Mouse (Mus musculus) left cerebral cortex, postnatal 36 days (tissue): ENCODE data around the gene Lmntd1. TPM values are rescaled to one million over a fixed set of nuclear protein-coding genes. Genes with fewer than 3 reads are reported as not detected.
"Not testable (repeated sequence)": the region's sequence is repeated elsewhere in the genome, so short reads cannot be mapped to it uniquely, and the experiment has no call there.

ENCODE experiments used
- DNase-seq, 2 experiments: peaks; one replicate each; pipeline ENCODE4 v3.0.0; 2021 to 2022; ENCODE audit warnings: low spot score in 2 of 2, mixed read lengths in 1 of 2
- intact Hi-C: fragments of 180-260 bp; cut with DNase I; formaldehyde crosslinking; loops from one replicate; pipeline ENCODE4 v1.15.1; 2025
- total RNA-seq, 2 experiments: library from RNA; stranded (reverse); gene quantifications; 2 replicates each; pipeline ENCODE4 v1.2.3; 2021

The Lmntd1 gene
- total RNA-seq, 2 experiments from 2014 or later: 1.0 to 1.9 TPM

GRCm38 (mm10) chr6:145337521-145337920, 276.6 kb downstream of the Lmntd1 start:
- DNase-seq, intact Hi-C loops: not testable (repeated sequence)

DNA sequence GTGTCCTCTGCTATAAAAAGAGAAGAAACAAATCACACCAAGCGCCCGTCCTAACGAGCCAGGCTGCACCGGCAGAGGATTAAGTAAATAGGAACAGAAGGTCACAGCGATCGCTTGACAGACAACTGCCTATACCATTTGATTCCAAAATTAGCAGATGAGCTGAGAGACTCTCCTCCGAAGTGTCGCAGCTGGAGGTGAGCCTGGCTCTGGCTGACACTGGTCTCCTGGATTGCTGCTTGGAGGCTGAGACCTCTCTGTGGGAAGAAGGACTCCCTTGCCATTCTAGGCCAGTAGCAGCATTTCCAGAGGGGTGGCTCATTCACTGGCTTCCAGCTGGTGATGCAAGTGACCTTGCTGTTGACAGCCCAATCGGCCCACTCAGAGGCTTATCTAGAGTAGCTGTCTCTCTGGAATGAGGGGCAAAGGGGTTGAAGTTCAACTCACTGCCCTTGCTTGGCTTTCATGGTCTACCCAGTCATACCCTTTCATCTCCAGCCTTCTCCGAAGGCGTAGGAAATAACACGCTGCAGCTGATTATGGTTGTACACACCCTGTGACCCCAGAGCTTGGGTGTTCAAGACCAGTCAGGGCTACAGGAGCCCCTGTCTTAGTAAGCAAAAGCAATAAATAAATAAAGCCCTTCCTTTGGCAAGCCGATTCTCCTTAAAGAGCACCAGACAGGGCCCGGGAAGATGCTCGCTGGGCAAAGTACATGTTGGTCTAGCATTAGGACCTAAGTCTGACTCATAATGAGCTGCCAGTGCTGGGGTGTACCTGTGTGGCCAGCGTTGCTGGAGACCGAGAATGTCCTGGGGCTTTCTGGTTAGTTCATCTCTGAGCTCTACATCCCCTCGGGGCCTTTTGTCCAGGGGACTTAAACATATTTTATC, 278.0 kb downstream of the Lmntd1 start:
- intact Hi-C loops: no loop called here
- DNase-seq: no peak

- no peak for DNase-seq
- intact Hi-C loops: no loop called here
Measured at GRCm38 (mm10) chr6:145334211-145334610, 279.9 kb downstream of the Lmntd1 start.

DNA sequence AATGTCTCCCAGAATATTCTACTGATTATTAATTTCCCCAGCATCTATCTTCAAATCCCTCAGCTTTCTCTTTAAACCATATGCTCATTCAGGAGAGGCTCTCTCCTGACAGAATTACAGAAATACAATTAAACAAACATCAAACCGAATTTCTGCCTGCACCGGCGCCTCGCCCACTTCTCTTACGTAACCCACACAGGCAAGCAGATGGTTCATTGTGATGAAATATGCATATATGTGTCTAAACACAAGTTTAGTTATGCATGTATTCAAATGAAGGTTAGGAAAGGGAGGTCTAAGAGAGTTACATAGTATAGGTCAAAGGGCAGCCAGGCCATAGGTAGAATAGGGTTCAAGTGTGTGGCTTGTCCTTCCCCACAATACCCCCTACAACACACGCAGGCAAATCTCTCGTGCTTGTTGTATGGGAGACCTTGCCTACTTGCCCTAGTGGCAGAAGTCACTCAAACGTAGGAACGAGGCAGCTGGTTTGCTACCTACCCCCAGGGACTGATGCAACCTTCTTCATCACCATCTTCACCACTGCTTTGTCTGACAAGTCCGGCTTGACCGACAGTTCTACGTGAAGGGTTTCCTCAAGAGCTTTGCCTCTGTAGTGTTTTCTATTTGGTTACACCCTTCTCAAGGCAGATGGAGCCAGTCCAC, 287.8 kb downstream of the Lmntd1 start:
- peak; percentile 54 to 69 for DNase-seq
- intact Hi-C loops: no loop called here

DNA sequence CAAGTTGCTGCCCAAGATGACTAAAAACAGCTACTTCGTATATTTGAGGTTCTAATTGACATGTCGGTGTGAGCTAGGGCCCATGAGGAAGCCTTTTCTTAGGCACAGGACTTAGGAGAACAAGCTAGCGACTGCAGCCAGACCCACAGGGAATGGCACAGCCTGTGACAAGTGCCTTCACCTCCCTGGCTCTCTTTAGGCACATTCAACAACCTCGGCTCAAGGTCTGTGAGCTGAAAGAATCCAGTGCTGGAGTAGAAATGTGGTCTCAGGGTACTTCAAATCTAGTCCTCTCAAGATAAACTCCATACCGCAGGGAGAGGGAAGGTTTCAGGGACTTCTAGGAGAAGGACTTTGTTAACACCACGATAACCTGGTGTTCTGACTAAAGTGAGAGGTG, 289.0 kb downstream of the Lmntd1 start:
- intact Hi-C loops: no loop called here
- DNase-seq: no peak

DNA sequence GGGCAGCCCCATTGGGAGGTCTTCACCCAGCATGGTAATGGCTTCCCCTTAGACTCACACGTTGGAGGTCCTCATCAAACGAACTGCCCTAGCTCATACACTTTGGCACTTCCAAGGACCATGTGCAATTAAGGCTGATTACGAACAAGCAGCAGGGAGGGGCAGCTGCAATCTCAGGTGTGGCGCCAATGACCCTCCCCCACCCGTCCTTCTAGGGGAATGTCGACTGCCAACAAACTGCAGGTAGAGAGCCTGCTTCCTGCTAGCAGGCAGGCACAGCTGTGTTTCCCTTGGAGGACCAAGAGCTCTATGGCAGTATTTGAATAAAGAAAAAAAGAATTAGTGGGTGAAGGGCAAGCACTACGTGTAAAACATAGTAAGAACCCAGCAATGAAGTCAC, 289.6 kb downstream of the Lmntd1 start:
- intact Hi-C loops: no loop called here

GRCm38 (mm10) chr6:145322246-145322645, 291.9 kb downstream of the Lmntd1 start:
- DNase-seq: no peak
- intact Hi-C loops: no loop called here

More for the DNA sequence above, 289.6 kb downstream of the Lmntd1 start:
- no peak for DNase-seq

GRCm38 (mm10) chr6:145320156-145320555, 294.0 kb downstream of the Lmntd1 start:
- intact Hi-C loops: no loop called here

More at GRCm38 (mm10) chr6:145320156-145320555, 294.0 kb downstream of the Lmntd1 start:
- DNase-seq: no peak

Other genes starting within 250 kb of the Lmntd1 start
- gene Tuba3b, start 1.4 kb upstream of the Lmntd1 start, total RNA-seq: not detected
- gene Rassf8, start 132.4 kb upstream of the Lmntd1 start, total RNA-seq: 10 to 100 TPM; 18.9 to 24.7 TPM